Mouse (Mus musculus) stomach, postnatal 0 days (tissue): ENCODE measurements at regions not wholly inside any gene's neighbourhood (a gene's known extent, or its start where the extent isn't known, plus 50 kb on each side); places are given as distances from the start of the nearest gene placed in this dataset.

ENCODE experiments used
- ATAC-seq: fragments of 200-750 bp; cut with Nextera tagmentation; 2 replicates; pipeline ENCODE4 v1.8.0; 2017; ENCODE audit not compliant: low FRiP score, low TSS enrichment
- DNase-seq: peaks from one replicate; pipeline ENCODE4 v3.0.0-alpha.2; 2016; ENCODE audit warnings: low spot score
- H3K27ac ChIP-seq: fragments of 300-500 bp; sonication (generic); replicated peaks from 2 replicates; pipeline ENCODE4 v1.5.1; 2014; ENCODE audit warnings: mild to moderate bottlenecking, control low read depth
- H3K27me3 ChIP-seq: fragments of 300-500 bp; sonication (generic); 2 replicates; pipeline ENCODE4 v1.6.1; 2014; ENCODE audit warnings: low read length; ENCODE audit not compliant: control insufficient read depth, insufficient read depth
- H3K36me3 ChIP-seq: fragments of 300-500 bp; sonication (generic); 2 replicates; pipeline ENCODE4 v1.6.1; 2014; ENCODE audit warnings: low read length, mixed read lengths; ENCODE audit not compliant: control insufficient read depth, insufficient read depth
- H3K4me1 ChIP-seq: fragments of 300-500 bp; sonication (generic); replicated peaks from 2 replicates; pipeline ENCODE4 v1.6.1; 2014; ENCODE audit warnings: antibody characterized with exemption; ENCODE audit not compliant: control insufficient read depth, insufficient read depth
- H3K4me2 ChIP-seq: fragments of 300-500 bp; sonication (generic); replicated peaks from 2 replicates; pipeline ENCODE4 v1.6.1; 2014; ENCODE audit warnings: low read depth, mild to moderate bottlenecking, control low read depth, moderate library complexity
- H3K4me3 ChIP-seq: fragments of 300-500 bp; sonication (generic); 2 replicates; pipeline ENCODE4 v1.5.1; 2014; ENCODE audit warnings: low read depth, low read length, control low read depth
- H3K9ac ChIP-seq: fragments of 300-500 bp; sonication (generic); 2 replicates; pipeline ENCODE4 v1.6.1; 2014; ENCODE audit warnings: mild to moderate bottlenecking, low read length, control low read depth, mixed read lengths
- H3K9me3 ChIP-seq: fragments of 300-500 bp; sonication (generic); 2 replicates; pipeline ENCODE4 v1.6.1; 2016; ENCODE audit warnings: low read length; ENCODE audit not compliant: control insufficient read depth
- CTCF ChIP-seq: IDR thresholded peaks from 2 replicates; pipeline ENCODE4 v1.5.1; 2016; ENCODE audit warnings: antibody characterized with exemption, low read depth, mild to moderate bottlenecking, moderate library complexity
- EP300 ChIP-seq: optimal IDR thresholded peaks from 2 replicates; pipeline ENCODE3; 2016; ENCODE audit warnings: antibody characterized with exemption
- WGBS: fragments of 180-500 bp; shearing (Covaris S2); extraction: QIAGEN DNeasy Blood & Tissue Kit; methylation state at CpG from one replicate; pipeline ENCODE4 v1.1.7; 2014; 5-methylcytosine and 5-hydroxymethylcytosine counted together

GRCm38 (mm10) chr13:107461048-107461912, 439.4 kb upstream of the Kif2a start:
- Histone ChIP-seq H3K27ac (no peak overlapping the region), H3K4me2 (peak overlapping the region; percentile 36), H3K9me3 (no peaks in the 10 kb centered on the region), H3K36me3 (no peaks in the 10 kb centered on the region), H3K9ac (no peak overlapping the region), H3K4me1 (no peaks in the 10 kb centered on the region), H3K4me3 (no peak overlapping the region), H3K27me3 (no peaks in the 10 kb centered on the region)
- DNase-seq (peak; percentile 65), ATAC-seq (peak; percentile 90)
- 9% methylated on average over 16 of the region's 16 CpGs for WGBS
- TF ChIP-seq CTCF, result peak; percentile 90
- no peak for TF ChIP-seq EP300

DNA sequence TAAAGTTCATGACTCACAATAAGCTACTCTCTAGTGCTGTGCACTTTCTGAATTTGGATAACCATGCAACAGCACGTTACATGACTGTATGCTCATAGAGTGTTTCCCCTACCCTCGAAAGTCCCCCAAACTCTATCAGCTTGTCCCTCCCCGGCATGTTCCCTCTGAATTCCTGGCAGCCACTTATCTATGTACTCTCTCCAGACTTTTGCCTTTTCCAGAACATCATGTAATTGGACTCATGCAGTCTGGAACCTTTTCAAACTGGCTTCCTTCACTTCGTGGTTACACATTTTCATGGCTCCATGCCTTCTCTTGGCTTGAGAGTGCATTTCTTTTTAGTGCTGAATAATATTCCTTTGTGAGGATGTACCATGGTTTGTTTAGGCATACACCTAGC, 436.8 kb upstream of the Kif2a start:
- TF ChIP-seq CTCF (no peak), EP300 (no peak)
- no peak overlapping the region for H3K4me2 ChIP-seq
- H3K9ac ChIP-seq, result no peak overlapping the region
- H3K36me3 ChIP-seq, result no peaks in the 10 kb centered on the region
- ATAC-seq, result no peak
- no peak for DNase-seq
- H3K27me3 ChIP-seq, result no peaks in the 10 kb centered on the region
- no peak overlapping the region for H3K27ac ChIP-seq
- WGBS, result 66% methylated on average over 4 of the region's 4 CpGs
- no peaks in the 10 kb centered on the region for H3K9me3 ChIP-seq
- H3K4me1 ChIP-seq, result no peaks in the 10 kb centered on the region
- no peak overlapping the region for H3K4me3 ChIP-seq

DNA sequence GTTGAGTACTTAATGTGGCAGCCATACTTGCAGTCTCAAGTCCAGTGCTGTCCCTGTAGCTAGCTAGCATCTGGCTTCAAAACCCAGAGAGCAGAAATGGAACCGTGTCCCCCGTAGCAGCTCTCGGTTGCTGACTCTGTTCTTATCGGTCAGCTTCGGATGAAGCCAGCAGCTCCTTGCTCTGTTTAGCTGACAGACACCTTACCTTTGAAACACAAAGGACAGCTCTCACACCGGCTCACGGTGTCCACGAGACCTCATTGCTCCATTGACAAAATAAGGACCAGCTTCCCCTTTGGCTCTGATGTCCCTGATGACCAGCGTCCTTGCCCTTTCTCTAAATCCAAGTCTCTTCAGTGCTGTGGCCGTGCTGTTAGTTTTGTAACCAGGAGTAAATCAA, 435.3 kb upstream of the Kif2a start:
- no peak for ATAC-seq
- Histone ChIP-seq H3K27me3 (no peaks in the 10 kb centered on the region), H3K36me3 (no peaks in the 10 kb centered on the region), H3K27ac (no peak overlapping the region), H3K4me1 (no peaks in the 10 kb centered on the region), H3K4me2 (no peak overlapping the region), H3K4me3 (no peak overlapping the region), H3K9me3 (no peaks in the 10 kb centered on the region), H3K9ac (no peak overlapping the region)
- TF ChIP-seq EP300 (no peak), CTCF (no peak)
- WGBS, result 78% methylated on average over 10 of the region's 10 CpGs
- no peak for DNase-seq

DNA sequence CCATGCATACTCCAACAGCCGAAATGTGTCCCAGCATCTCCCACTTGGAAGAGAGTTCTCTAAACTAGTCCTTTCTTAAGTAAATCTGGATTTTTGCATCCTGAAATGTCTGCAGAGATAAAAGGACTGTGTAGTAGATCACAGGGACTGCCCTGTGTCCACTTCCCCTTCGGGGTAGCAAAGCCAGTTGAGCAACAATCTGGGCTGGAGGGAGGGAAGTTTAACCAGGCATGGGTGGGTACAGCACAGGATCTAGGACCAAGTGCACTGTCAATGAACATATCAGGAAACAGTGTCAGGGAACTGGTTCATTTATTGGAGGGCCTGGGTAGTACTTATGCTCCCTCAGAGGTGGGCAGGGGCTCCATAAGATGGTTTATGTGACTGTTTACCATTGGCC, 434.5 kb upstream of the Kif2a start:
- Histone ChIP-seq H3K9ac (no peak overlapping the region), H3K4me2 (no peak overlapping the region), H3K27ac (no peak overlapping the region), H3K36me3 (no peaks in the 10 kb centered on the region), H3K27me3 (no peaks in the 10 kb centered on the region), H3K4me3 (no peak overlapping the region), H3K4me1 (no peaks in the 10 kb centered on the region), H3K9me3 (no peaks in the 10 kb centered on the region)
- ATAC-seq (no peak), DNase-seq (no peak)
- 55% methylated on average over 2 of the region's 2 CpGs for WGBS
- TF ChIP-seq CTCF, result no peak
- no peak for TF ChIP-seq EP300

DNA sequence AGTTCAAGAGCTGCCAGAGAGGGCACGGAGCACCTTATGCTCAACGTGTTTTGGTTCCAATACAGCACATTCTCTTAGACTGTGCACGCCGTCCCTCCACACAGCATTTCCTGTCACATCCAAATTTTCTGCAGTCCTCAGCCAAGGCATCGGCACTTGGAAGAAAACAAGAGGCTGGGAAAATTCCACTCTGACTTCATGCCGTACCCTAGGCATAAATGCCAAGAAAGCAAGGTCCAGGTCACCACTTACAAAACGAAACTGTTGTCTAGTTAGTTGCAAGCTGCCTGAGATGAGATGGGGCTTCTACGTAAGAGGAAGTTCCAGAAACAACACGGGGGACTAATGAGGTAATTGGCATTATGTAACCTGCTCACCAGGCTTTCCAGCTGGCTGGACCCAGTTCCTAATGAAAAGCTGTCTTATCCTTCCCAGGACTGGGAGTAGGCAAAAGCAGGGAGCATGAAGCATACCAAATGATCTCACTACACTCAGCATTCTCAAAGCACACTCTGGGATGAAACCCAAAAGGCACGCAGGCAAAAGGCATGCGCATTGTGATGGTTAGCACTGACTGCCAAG, 427.8 kb upstream of the Kif2a start:
- Histone ChIP-seq H3K9me3 (no peaks in the 10 kb centered on the region), H3K27me3 (no peaks in the 10 kb centered on the region), H3K4me3 (no peak overlapping the region), H3K4me1 (no peaks in the 10 kb centered on the region), H3K9ac (no peak overlapping the region), H3K27ac (no peak overlapping the region), H3K36me3 (no peaks in the 10 kb centered on the region), H3K4me2 (no peak overlapping the region)
- DNase-seq (no peak), ATAC-seq (no peak)
- WGBS, result 69% methylated on average over 11 of the region's 11 CpGs
- no peak for TF ChIP-seq EP300
- TF ChIP-seq CTCF, result no peak

GRCm38 (mm10) chr13:107447813-107448212, 425.9 kb upstream of the Kif2a start:
- TF ChIP-seq EP300 (no peak), CTCF (no peak)
- H3K4me3 ChIP-seq, result no peak overlapping the region
- ATAC-seq, result no peak
- no peak overlapping the region for H3K9ac ChIP-seq
- H3K27ac ChIP-seq, result no peak overlapping the region
- no peaks in the 10 kb centered on the region for H3K36me3 ChIP-seq
- DNase-seq, result no peak
- H3K9me3 ChIP-seq, result no peaks in the 10 kb centered on the region
- H3K4me1 ChIP-seq, result no peaks in the 10 kb centered on the region
- 57% methylated on average over 2 of the region's 2 CpGs for WGBS
- no peak overlapping the region for H3K4me2 ChIP-seq
- H3K27me3 ChIP-seq, result no peaks in the 10 kb centered on the region
